Mouse (Mus musculus): ENCODE data around the gene Pgc. TPM values are rescaled to one million over a fixed set of nuclear protein-coding genes. Genes with fewer than 3 reads are reported as not detected.

The Pgc gene
- total and polyA plus RNA-seq, 2 experiments from 2014 or later = 0.14 to 0.21 TPM

DNA sequence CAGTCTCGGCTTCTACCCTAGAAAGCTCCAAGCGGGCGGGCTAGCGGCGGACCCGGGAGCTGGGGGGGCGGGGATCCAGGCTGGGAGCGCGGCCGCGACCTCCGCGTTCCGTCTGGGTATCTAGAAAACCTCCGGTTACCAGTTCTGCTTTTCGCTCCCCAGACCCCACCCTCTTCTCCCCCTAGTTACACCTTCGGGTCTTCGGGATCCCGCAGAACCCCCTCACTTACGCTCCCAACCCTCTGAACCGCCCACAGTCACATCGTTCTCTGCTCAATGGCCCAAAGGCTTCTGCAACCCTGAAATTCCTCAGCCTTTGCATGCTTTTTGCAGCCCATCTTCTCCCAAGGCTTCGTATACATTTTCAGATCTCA lies 31.3 kb upstream of the Pgc start:
- no peak; the same call in 1 of the 2 replicates for ATAC-seq
- Histone ChIP-seq H3K27ac (peak overlapping the region; percentile 84), H3K4me1 (ENCODE audit: insufficient read depth, low read length) (0 out of 2 replicates have a peak, but pooled peaks cover 7% of the 10 kb centered on the region), H3K27me3 (ENCODE audit: insufficient read depth, low read length) (no peaks in the 10 kb centered on the region), H3K4me3 (ENCODE audit: low read length) (peak overlapping the region; percentile 57), H3K9ac (replicated peaks; ENCODE audit: low read length) (peak overlapping the region; percentile 75), H3K36me3 (ENCODE audit: insufficient read depth, low read length) (peaks cover 9% of the 10 kb centered on the region), H3K4me2 (ENCODE audit: low read depth, low read length) (peak overlapping the region; percentile 84), H3K9me3 (ENCODE audit: low read length) (no peaks in the 10 kb centered on the region)
- peak; percentile 23 for DNase-seq (ENCODE audit: low spot score)
- under 1% methylated on average over 22 of the region's 23 CpGs for WGBS
- no peak for TF ChIP-seq CTCF (IDR thresholded peaks at IDR 0.05; ENCODE audit: low read depth)

DNA sequence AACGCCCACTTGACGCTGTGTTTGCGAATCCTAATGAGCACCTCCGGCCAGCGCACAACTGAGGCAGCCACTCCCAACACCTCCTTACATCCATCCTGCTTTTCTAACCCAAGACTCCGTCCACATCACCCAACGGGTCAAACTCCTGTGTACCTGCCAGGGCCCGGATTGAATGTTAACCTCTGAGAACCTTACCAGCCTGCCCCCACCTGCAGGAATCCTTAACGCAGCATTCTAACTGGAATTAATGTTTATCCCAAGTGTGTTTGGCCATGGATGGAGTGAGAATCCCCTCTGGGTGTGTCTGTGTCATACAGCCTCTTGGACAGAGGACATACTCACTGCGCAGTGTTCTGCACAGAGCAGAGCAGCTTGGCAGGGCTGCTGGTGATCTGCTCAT lies 28.5 kb upstream of the Pgc start:
- TF ChIP-seq CTCF (IDR thresholded peaks at IDR 0.05; ENCODE audit: low read depth) = no peak
- Histone ChIP-seq H3K27ac (no peak overlapping the region), H3K4me2 (ENCODE audit: low read depth, low read length) (no peak overlapping the region), H3K9ac (replicated peaks; ENCODE audit: low read length) (no peak overlapping the region), H3K36me3 (ENCODE audit: insufficient read depth, low read length) (peaks cover 14% of the 10 kb centered on the region), H3K4me3 (ENCODE audit: low read length) (no peak overlapping the region), H3K4me1 (ENCODE audit: insufficient read depth, low read length) (0 out of 2 replicates have a peak, but pooled peaks cover 7% of the 10 kb centered on the region), H3K27me3 (ENCODE audit: insufficient read depth, low read length) (no peaks in the 10 kb centered on the region), H3K9me3 (ENCODE audit: low read length) (no peaks in the 10 kb centered on the region)
- ATAC-seq (no peak), DNase-seq (ENCODE audit: low spot score) (no peak)
- WGBS = 85% methylated on average over 10 of the region's 10 CpGs

DNA sequence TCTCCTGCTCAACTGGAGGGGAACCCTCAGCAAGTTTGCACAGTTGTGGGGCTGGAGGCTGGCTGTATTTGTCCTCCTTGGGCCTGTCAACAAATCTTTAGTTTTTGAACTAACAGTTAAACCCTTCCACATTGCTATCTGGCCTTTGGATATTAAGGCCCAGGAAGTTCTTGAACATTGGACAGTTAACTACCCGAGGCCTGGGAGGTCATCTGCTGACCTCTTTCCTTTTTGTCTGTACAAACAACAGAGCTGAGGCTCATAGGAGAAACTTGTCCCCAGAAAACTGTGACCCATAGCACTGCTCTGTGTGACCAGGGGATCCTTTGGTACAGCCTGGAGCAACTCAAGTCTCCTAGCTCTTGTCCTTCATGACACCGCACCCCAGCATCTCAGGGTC lies 27.6 kb upstream of the Pgc start:
- Histone ChIP-seq H3K4me1 (ENCODE audit: insufficient read depth, low read length) (0 out of 2 replicates have a peak, but pooled peaks cover 3% of the 10 kb centered on the region), H3K36me3 (ENCODE audit: insufficient read depth, low read length) (peaks cover 14% of the 10 kb centered on the region), H3K27ac (no peak overlapping the region), H3K27me3 (ENCODE audit: insufficient read depth, low read length) (no peaks in the 10 kb centered on the region), H3K9ac (replicated peaks; ENCODE audit: low read length) (no peak overlapping the region), H3K4me2 (ENCODE audit: low read depth, low read length) (no peak overlapping the region), H3K4me3 (ENCODE audit: low read length) (no peak overlapping the region), H3K9me3 (ENCODE audit: low read length) (no peaks in the 10 kb centered on the region)
- DNase-seq (ENCODE audit: low spot score) (no peak), ATAC-seq (no peak)
- 75% methylated on average over 2 of the region's 2 CpGs for WGBS
- no peak for TF ChIP-seq CTCF (IDR thresholded peaks at IDR 0.05; ENCODE audit: low read depth)

DNA sequence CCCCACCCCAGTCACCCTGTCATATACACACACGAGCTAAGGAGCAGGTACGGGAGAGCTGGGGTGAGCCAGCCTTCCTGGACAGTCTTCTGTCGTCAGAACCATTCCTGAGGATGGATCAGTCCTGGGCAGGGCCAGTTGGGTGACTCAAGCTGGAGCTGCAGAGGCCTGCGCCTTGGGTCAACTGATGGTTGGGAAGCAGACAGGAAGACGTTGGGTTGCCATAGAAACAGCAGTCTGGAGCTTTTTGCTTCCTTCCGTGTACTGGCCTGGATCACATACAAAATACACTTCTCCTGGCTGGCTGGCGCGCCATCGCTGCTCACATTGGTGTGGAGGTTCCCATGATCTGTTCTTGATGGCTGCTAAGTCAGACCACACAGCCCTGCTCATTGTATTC lies 24.8 kb upstream of the Pgc start:
- peak overlapping the region; percentile 58; the same call in 1 of the 2 replicates for H3K27ac ChIP-seq
- DNase-seq (ENCODE audit: low spot score) (peak; percentile 57), ATAC-seq (peak; percentile 50)
- TF ChIP-seq CTCF (IDR thresholded peaks at IDR 0.05; ENCODE audit: low read depth) = no peak
- no peak overlapping the region for H3K4me3 ChIP-seq (ENCODE audit: low read length)
- H3K36me3 ChIP-seq (ENCODE audit: insufficient read depth, low read length) = peaks cover 14% of the 10 kb centered on the region
- H3K9ac ChIP-seq (replicated peaks; ENCODE audit: low read length) = no peak overlapping the region
- H3K9me3 ChIP-seq (ENCODE audit: low read length) = no peaks in the 10 kb centered on the region
- H3K27me3 ChIP-seq (ENCODE audit: insufficient read depth, low read length) = no peaks in the 10 kb centered on the region
- WGBS = 65% methylated on average over 9 of the region's 9 CpGs
- H3K4me2 ChIP-seq (ENCODE audit: low read depth, low read length) = no peak overlapping the region
- H3K4me1 ChIP-seq (ENCODE audit: insufficient read depth, low read length) = no peaks in the 10 kb centered on the region

DNA sequence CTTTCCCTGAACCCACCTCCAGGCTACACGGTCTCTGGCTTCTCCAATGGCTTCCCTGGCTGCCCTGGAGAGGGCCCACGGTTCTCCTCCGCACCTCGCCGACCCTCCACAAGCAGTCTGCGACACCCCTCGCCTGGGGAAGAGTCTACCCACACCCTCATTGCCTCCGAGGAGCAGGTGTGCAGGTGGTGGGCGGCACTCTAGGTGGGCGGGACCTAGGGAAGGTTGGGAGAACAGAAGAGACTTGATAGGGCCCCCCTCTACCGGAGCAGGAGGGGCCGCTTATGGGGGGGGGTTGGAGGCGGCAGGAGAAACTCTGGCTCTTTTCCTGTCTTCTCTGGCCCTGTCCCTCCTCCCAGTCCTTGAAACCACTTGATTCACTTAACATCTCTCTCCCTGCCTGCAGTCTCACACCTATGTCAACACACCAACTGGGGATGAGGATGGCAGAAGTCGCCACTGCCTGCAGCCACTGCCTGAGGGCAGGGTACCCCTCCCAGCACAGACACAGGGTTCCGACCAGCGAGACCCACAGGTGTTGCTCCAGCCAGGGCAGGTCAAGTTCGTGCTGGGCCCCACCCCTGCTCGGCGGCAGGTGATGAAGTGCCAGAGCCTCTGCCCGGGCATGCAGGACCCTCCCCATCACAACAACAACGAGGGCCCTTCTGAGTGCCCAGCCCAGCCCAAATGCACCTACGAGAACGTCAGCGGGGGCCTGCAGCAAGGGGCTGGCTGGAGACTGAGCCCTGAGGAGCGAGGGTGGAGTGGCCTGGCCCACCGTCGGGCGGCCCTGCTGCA lies 23.9 kb upstream of the Pgc start:
- TF ChIP-seq CTCF (IDR thresholded peaks at IDR 0.05; ENCODE audit: low read depth) = no peak
- Histone ChIP-seq H3K36me3 (ENCODE audit: insufficient read depth, low read length) (peaks cover 14% of the 10 kb centered on the region), H3K4me1 (ENCODE audit: insufficient read depth, low read length) (no peaks in the 10 kb centered on the region), H3K4me3 (ENCODE audit: low read length) (no peak overlapping the region), H3K27ac (no peak overlapping the region), H3K4me2 (ENCODE audit: low read depth, low read length) (no peak overlapping the region), H3K27me3 (ENCODE audit: insufficient read depth, low read length) (no peaks in the 10 kb centered on the region), H3K9me3 (ENCODE audit: low read length) (no peaks in the 10 kb centered on the region), H3K9ac (replicated peaks; ENCODE audit: low read length) (no peak overlapping the region)
- 50% methylated on average over 28 of the region's 28 CpGs for WGBS
- DNase-seq (ENCODE audit: low spot score) (no peak), ATAC-seq (no peak)

DNA sequence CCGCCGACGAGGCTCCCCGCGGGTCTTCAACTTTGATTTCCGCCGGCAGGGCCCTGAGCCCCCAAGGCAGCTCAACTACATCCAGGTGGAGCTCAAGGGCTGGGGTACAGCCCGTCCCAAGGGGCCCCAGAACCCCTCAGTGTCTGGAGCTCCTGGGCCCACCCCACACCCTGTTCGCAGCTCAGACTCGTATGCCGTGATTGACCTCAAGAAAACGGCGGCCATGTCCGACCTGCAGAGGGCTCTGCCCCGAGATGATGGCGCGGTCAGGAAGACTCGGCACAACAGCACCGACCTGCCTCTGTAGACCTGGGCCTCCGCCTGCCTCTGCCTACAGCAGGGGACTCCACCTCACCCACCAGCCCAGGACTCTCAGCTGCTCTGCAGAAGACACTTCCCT lies 23.1 kb upstream of the Pgc start:
- no peaks in the 10 kb centered on the region for H3K9me3 ChIP-seq (ENCODE audit: low read length)
- H3K9ac ChIP-seq (replicated peaks; ENCODE audit: low read length) = no peak overlapping the region
- TF ChIP-seq CTCF (IDR thresholded peaks at IDR 0.05; ENCODE audit: low read depth) = no peak
- no peak overlapping the region for H3K27ac ChIP-seq
- H3K27me3 ChIP-seq (ENCODE audit: insufficient read depth, low read length) = no peaks in the 10 kb centered on the region
- DNase-seq (ENCODE audit: low spot score) (no peak), ATAC-seq (no peak)
- no peaks in the 10 kb centered on the region for H3K4me1 ChIP-seq (ENCODE audit: insufficient read depth, low read length)
- H3K4me2 ChIP-seq (ENCODE audit: low read depth, low read length) = no peak overlapping the region
- H3K36me3 ChIP-seq (ENCODE audit: insufficient read depth, low read length) = peaks cover 14% of the 10 kb centered on the region
- H3K4me3 ChIP-seq (ENCODE audit: low read length) = no peak overlapping the region
- 37% methylated on average over 20 of the region's 20 CpGs for WGBS

DNA sequence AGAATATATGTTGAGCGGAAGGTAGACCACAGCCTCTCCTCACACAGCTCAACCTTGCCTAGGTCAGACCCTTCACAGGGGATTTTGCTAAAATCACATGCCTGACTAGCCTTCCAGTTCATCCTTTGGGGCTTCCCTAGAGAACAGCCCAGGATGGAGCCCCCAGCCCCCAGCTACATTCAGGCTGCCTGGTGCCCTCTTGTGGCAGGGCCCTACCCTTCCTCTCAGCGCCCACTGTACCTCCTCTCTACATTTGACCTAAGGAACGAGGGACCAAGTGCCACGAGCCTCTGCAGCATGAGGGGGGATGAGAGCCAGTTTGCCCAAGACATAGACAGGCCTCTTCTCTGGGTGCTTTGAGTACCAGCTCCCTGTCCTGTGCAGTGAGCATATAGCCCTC lies 21.9 kb upstream of the Pgc start:
- WGBS = 75% methylated on average over 4 of the region's 4 CpGs
- no peak for DNase-seq (ENCODE audit: low spot score)
- no peak for TF ChIP-seq CTCF (IDR thresholded peaks at IDR 0.05; ENCODE audit: low read depth)

More for the DNA sequence above, 21.9 kb upstream of the Pgc start:
- H3K4me3 ChIP-seq (ENCODE audit: low read length) = no peak overlapping the region
- H3K36me3 ChIP-seq (ENCODE audit: insufficient read depth, low read length) = peaks cover 6% of the 10 kb centered on the region; the same call in 1 of the 2 replicates
- no peak for ATAC-seq
- H3K27me3 ChIP-seq (ENCODE audit: insufficient read depth, low read length) = no peaks in the 10 kb centered on the region
- no peak overlapping the region for H3K27ac ChIP-seq
- no peak overlapping the region for H3K9ac ChIP-seq (replicated peaks; ENCODE audit: low read length)
- H3K9me3 ChIP-seq (ENCODE audit: low read length) = no peaks in the 10 kb centered on the region
- no peak overlapping the region for H3K4me2 ChIP-seq (ENCODE audit: low read depth, low read length)
- H3K4me1 ChIP-seq (ENCODE audit: insufficient read depth, low read length) = no peaks in the 10 kb centered on the region
